8 mouse cellular contexts compared by ENCODE assay signal in genomic region chr3:131271559-131272373, GRCm38 (mm10). TPM values are rescaled to one million over a fixed set of nuclear protein-coding genes. Genes with fewer than 3 reads are reported as not detected.
DNase-seq lines count a peak whose midpoint lies in the region; ATAC-seq lines count a peak whose summit lies in the region.

Gene Hadh (minus strand): TSS chr3:131272101.

- no peaks in the 10 kb centered on the region for H3K9me3 ChIP-seq in heart, embryonic 14.5 days (ENCODE audit: control insufficient read depth, low read length)
- no peaks in the 10 kb centered on the region for H3K9me3 ChIP-seq in liver, embryonic 13.5 days (replicated peaks)
- no peaks in the 10 kb centered on the region for H3K9me3 ChIP-seq in stomach, embryonic 16.5 days (replicated peaks; ENCODE audit: control insufficient read depth, low read length)

- H3K4me3 ChIP-seq in brown adipose tissue, adult 24 weeks (ENCODE audit: insufficient read depth, low read depth, low read length), result peak within 1 kb of the TSS; percentile 91
- peak within 1 kb of the TSS; percentile 81 to 89 for H3K4me3 ChIP-seq in heart, embryonic 14.5 days (ENCODE audit: control insufficient read depth in 1 of 2, insufficient read depth in 1 of 2, low read depth in 1 of 2, low read length in 2 of 2)
- peak within 1 kb of the TSS; percentile 69 for H3K4me3 ChIP-seq in liver, embryonic 13.5 days (replicated peaks)
- H3K4me3 ChIP-seq in stomach, embryonic 16.5 days (replicated peaks; ENCODE audit: low read length), result peak within 1 kb of the TSS; percentile 84

- H3K36me3 ChIP-seq in heart, embryonic 14.5 days (ENCODE audit: control insufficient read depth, insufficient read depth, low read length), result peaks cover 12% of the 10 kb centered on the region; the same call in 1 of the 2 replicates
- peaks cover 5% of the 10 kb centered on the region for H3K36me3 ChIP-seq in liver, embryonic 13.5 days
- H3K36me3 ChIP-seq in stomach, embryonic 16.5 days (ENCODE audit: control insufficient read depth, insufficient read depth, low read length), result 0 out of 2 replicates have a peak, but pooled peaks cover 5% of the 10 kb centered on the region

- peak within 1 kb of the TSS; percentile 74 for H3K27ac ChIP-seq in brown adipose tissue, adult 24 weeks (replicated peaks; ENCODE audit: low read depth, low read length)
- peak within 1 kb of the TSS; percentile 85 to 90 for H3K27ac ChIP-seq in heart, embryonic 14.5 days (replicated peaks in 1 of 2; ENCODE audit: control insufficient read depth in 1 of 2, insufficient read depth in 1 of 2, low read depth in 2 of 2, low read length in 2 of 2)
- peak within 1 kb of the TSS; percentile 66 for H3K27ac ChIP-seq in liver, embryonic 13.5 days
- H3K27ac ChIP-seq in stomach, embryonic 16.5 days (ENCODE audit: low read length), result peak within 1 kb of the TSS; percentile 90

- no peaks in the 10 kb centered on the region for H3K4me1 ChIP-seq in brown adipose tissue, adult 24 weeks (ENCODE audit: control insufficient read depth, insufficient read depth, insufficient read length, low read length)
- H3K4me1 ChIP-seq in heart, embryonic 14.5 days (ENCODE audit: control insufficient read depth in 2 of 2, insufficient read depth in 2 of 2, low read length in 2 of 2), result peaks cover 11 to 38% of the 10 kb centered on the region in 2 experiments
- H3K4me1 ChIP-seq in liver, embryonic 13.5 days (replicated peaks), result peaks cover 25% of the 10 kb centered on the region
- peaks cover 20% of the 10 kb centered on the region for H3K4me1 ChIP-seq in stomach, embryonic 16.5 days (ENCODE audit: control insufficient read depth, insufficient read depth, low read length)

- H3K9ac ChIP-seq in heart, embryonic 14.5 days (ENCODE audit: low read length), result peak within 1 kb of the TSS; percentile 90
- H3K9ac ChIP-seq in liver, embryonic 13.5 days, result peak within 1 kb of the TSS; percentile 71
- H3K9ac ChIP-seq in stomach, embryonic 16.5 days (ENCODE audit: low read length), result peak within 1 kb of the TSS; percentile 89

- DNase-seq in CD4-positive, CD25-positive, alpha-beta regulatory T cell, adult 2 months (ENCODE audit: low read depth, low spot score), result peak; percentile 94
- DNase-seq in fibroblast of lung, adult 2 months (ENCODE audit: low read depth), result peak; percentile 58
- peak; percentile 94 for DNase-seq in kidney, postnatal 14 days
- DNase-seq in liver, embryonic 13.5 days, result peak; percentile 63
- DNase-seq in neural tube, embryonic 10.5 days (ENCODE audit: extremely low spot score, low spot score), result peak; percentile 88

- peak; percentile 91 for ATAC-seq in heart, embryonic 14.5 days (ENCODE audit: insufficient number of reproducible peaks, insufficient read depth, low FRiP score, low read depth)
- ATAC-seq in liver, embryonic 13.5 days (ENCODE audit: low read depth), result peak; percentile 87
- ATAC-seq in stomach, embryonic 16.5 days (ENCODE audit: insufficient read depth, low FRiP score), result peak; percentile 94

- peak within 1 kb of the TSS; percentile 80 for H3K4me2 ChIP-seq in heart, embryonic 14.5 days (ENCODE audit: low read length)
- peak within 1 kb of the TSS; percentile 82 for H3K4me2 ChIP-seq in liver, embryonic 13.5 days
- peak within 1 kb of the TSS; percentile 60 for H3K4me2 ChIP-seq in stomach, embryonic 16.5 days (ENCODE audit: low read depth, low read length)

- under 1% methylated on average over 52 of the region's 54 CpGs for WGBS in heart, embryonic 14.5 days
- WGBS in liver, embryonic 13.5 days (ENCODE audit: insufficient replicate concordance), result under 1% methylated on average over 54 of the region's 54 CpGs
- WGBS in stomach, embryonic 16.5 days, result under 1% methylated on average over 53 of the region's 54 CpGs

- no peaks in the 10 kb centered on the region for H3K27me3 ChIP-seq in heart, embryonic 14.5 days (ENCODE audit: control insufficient read depth, insufficient read depth, low read length)
- no peaks in the 10 kb centered on the region for H3K27me3 ChIP-seq in liver, embryonic 13.5 days
- no peaks in the 10 kb centered on the region for H3K27me3 ChIP-seq in stomach, embryonic 16.5 days (ENCODE audit: control insufficient read depth, insufficient read depth, low read length)

RNA-seq across cellular contexts. Expression of gene Hadh, which starts in this region (rescaled TPM):
- polyA plus RNA-seq in brown adipose tissue, adult 24 weeks (2012; ENCODE audit: insufficient read depth, insufficient read length, missing spikeins), result 1,641 and 1,655 TPM in 2 replicates
- polyA plus RNA-seq in heart, embryonic 14.5 days (2014; fragmentation: Nextera tagmentation; extraction: Ambion mirVana), result 194 and 198 TPM in 2 replicates
- 79.6 and 100 TPM in 2 replicates for polyA plus RNA-seq in liver, embryonic 13.5 days (2015; fragmentation: Nextera tagmentation; extraction: Ambion mirVana)
- polyA plus RNA-seq in stomach, embryonic 16.5 days (2015; fragmentation: Nextera tagmentation; extraction: Ambion mirVana), result 134 and 155 TPM in 2 replicates

Comparison
In these comparisons a context has a peak if more than half of its experiments do, and no peak if none do; other contexts are left out.
1. Peak in every context shown above with its lines: DNase-seq, ATAC-seq, H3K4me3 ChIP-seq and H3K27ac ChIP-seq.